Mouse (Mus musculus): Measurements from ENCODE around the gene Kdm4c.

- TF ChIP-seq CTCF (IDR thresholded peaks at IDR 0.05) (no peak), EP300 (IDR thresholded peaks at IDR 0.05) (no peak)
These were observed at the start of gene Kdm4c for GRCm38 (mm10) chr4:74242176-74242575.

Measured in lung, postnatal 0 days (tissue).